Mouse (Mus musculus) liver, embryonic 14.5 days (tissue): ENCODE results near the gene Gck.

Experiments
- CTCF ChIP-seq: IDR thresholded peaks from 2 replicates; pipeline ENCODE4 v1.5.1; 2016; ENCODE audit warnings: antibody characterized with exemption, low read depth, control low read depth
- EP300 ChIP-seq: IDR thresholded peaks from 2 replicates; pipeline ENCODE4 v1.6.1; 2016; ENCODE audit warnings: antibody characterized with exemption, low read depth

DNA sequence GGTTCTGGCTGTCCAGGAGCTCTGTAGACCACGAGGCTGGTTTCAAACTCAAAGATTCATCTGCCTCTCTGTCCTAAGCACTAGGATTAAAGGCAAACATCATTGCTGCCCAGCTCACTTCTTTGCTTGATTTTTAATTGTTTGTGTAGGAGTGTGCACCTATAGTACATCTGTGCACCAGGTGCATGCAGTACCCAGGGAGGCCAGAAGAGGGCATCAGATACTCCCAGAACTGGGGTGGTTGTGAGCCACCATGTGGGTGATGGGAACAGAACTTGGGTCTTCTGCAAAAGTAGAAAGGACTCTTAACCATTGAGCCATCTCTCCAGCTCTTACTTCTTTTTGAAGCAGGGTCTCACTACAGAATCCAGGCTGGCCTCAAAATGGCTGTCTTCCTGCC lies 91.2 kb downstream of the Gck start:
- TF ChIP-seq CTCF (peak; percentile 68), EP300 (no peak)
